Mouse (Mus musculus): Measurements from ENCODE around the gene Dtx4. TPM values are rescaled to one million over a fixed set of nuclear protein-coding genes. Genes with fewer than 3 reads are reported as not detected.
"Not testable (repeated sequence)": the region's sequence is repeated elsewhere in the genome, so short reads cannot be mapped to it uniquely, and the experiment has no call there.

Gene Dtx4
- polyA plus RNA-seq (2017; shearing (Covaris generic)) = 10 to 100 TPM in 1 of 2 experiments, 1 to 10 TPM in 1; 6.8 to 11.4 TPM

- ATAC-seq = peak; percentile 89
These were observed at the start of gene Dtx4 for GRCm38 (mm10) chr19:12501370-12502347. Gene Dtx4, minus strand, starts transcription at chr19:12501454.

- ATAC-seq = no peak
These were observed 49.0 kb upstream of the Dtx4 start for GRCm38 (mm10) chr19:12550005-12550942.

- ATAC-seq = no peak
These were observed 47.9 kb upstream of the Dtx4 start for GRCm38 (mm10) chr19:12549166-12549565.

GRCm38 (mm10) chr19:12545440-12545839 lies 44.2 kb upstream of the Dtx4 start, which contains the start of gene Fam111a:
Gene Fam111a, plus strand, starts transcription at chr19:12545740.
- ATAC-seq = not testable (repeated sequence)

- ATAC-seq = peak; percentile 94
These were observed 40.4 kb upstream of the Dtx4 start for GRCm38 (mm10) chr19:12541644-12542043.

DNA sequence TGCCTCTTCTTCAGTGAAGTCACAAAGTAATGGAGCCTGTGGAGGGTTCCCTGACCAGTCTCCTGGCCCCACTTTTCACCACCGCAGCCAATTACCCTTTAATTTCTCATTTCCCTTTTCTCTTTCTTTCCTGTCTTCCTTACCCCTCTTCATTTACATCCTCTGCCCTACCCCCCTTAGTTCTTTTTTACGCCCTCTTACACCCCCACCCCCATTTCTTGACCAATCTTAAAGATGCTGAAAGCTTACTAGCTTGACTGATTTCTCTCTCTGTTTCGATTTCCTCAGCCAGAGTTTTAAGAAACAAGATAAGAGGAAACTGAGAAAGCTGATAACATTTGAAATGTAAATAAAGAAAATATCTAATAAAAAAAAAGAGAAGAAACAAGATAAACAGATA lies 39.5 kb upstream of the Dtx4 start:
- ATAC-seq = no peak

DNA sequence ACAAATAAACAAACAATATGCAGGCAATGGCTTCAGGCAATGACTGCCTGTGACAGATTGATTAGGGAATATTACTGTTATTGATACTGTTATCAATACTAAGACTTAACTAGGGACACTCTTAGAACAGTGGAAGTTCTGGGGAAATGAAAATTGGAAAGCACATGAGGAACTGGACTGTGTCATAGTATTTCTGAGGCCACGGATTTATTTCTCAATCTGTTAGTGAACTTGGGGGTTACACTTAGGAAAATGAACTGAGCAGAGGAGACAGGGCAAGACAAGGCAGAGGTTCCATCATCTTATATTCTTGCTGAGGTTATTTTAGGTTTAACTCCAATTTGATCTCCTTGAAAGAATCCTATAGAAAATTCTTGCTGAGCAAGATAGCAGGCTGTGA lies 38.7 kb upstream of the Dtx4 start:
- no peak for ATAC-seq

- ATAC-seq = no peak
These were observed 35.9 kb upstream of the Dtx4 start for GRCm38 (mm10) chr19:12537168-12537567.

DNA sequence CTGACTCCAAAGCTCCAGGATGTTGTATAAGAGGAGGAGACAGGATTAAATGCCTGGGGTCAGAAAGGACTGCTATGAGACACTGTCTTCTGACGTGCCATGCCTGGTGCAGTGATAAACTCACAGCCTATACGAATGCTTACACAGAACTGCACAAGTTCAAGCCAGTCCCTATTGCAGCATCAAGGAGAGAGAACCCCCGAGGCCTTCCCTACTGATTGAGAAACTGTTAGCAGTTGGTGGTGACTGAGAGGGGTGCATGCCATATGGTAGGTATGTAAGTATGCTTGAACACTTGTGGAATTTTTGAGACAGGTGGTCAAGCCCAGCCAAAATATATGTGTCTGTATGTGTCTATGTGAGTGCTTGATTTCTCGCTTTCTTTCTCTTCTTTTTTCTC lies 22.1 kb upstream of the Dtx4 start:
- ATAC-seq = no peak

DNA sequence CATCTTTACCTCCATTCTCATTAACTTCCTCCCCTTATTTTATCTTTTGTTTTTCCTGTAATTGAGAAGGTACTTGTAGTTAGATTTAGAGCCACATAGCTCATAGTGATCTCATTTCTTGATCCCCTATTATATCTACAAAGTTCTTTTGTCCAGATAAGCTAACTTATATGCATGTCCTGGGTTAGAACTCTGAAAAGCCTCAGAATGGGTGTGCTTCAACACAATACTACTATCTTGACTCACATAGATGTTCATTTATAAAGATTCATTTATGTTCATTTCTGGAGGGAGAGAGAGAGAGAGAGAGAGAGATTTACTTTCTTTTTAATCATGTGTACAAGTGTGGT lies 17.3 kb upstream of the Dtx4 start:
- no peak for ATAC-seq

DNA sequence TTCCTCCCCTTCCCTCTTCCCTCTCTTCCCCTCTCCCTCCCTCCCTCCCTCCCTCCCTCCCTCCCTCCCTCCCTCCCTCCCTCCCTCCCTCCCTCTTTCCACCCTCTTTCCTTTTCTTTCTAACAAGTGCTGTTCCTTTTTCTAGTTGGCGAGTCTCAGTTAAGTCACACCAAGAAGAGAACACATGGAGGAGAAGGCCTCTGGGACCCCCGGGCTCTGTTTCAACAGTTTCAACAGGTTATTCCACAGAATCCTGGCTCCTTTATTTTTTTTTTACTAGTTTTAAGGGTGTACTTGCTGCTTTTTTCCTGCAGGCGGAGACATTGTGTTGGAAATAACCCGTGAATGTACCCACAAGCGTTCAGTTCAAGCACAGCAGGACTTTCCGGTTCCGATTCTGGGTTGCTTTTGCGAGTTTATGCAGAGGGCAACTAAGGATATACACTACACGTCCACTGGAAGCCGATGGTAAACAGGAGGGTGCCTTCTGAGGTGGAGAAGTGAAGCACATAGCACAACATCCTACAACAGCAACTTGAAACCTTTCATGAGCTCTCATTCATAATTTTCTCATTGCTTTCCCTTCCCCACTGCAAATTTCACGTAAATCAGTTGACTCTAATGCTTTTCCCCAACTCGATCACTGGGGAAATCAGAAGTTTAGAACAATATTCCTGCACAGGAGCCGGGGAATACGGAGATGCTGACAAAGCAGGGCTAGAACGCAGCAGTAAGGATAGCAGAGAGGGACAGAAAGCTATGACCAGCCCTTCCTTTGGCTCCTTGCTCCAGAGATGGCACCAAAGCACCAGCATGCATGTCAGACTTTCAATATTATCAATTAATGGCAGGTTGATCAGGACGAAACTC lies 16.7 kb upstream of the Dtx4 start:
- peak; percentile 87 for ATAC-seq

- ATAC-seq = no peak
These were observed 13.4 kb upstream of the Dtx4 start for GRCm38 (mm10) chr19:12514621-12515020.

- ATAC-seq = no peak
These were observed 1.5 kb upstream of the Dtx4 start for GRCm38 (mm10) chr19:12502756-12503155.

- ATAC-seq = peak; percentile 6
These were observed 358 bp downstream of the Dtx4 start for GRCm38 (mm10) chr19:12500881-12501311.

DNA sequence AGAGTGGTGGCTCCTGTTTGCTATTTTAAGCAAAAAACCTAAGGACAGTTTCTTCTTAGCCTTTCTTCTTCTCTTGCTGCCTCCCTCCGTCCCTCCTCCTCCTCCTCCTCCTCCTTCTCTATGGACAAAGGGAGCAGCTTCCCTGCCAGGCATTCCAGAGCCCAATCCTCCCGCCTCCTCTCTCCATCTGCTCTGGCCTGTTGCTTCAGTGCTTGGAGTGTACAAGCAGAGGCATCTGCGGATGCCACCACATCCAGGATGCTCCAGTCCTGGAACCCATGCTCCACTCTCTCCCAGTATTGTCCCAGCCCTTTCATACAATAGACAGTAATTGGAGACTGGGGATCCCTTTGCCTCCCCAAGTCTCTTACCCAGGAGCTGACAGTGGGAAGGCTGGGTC lies 1.1 kb downstream of the Dtx4 start:
- ATAC-seq = no peak

DNA sequence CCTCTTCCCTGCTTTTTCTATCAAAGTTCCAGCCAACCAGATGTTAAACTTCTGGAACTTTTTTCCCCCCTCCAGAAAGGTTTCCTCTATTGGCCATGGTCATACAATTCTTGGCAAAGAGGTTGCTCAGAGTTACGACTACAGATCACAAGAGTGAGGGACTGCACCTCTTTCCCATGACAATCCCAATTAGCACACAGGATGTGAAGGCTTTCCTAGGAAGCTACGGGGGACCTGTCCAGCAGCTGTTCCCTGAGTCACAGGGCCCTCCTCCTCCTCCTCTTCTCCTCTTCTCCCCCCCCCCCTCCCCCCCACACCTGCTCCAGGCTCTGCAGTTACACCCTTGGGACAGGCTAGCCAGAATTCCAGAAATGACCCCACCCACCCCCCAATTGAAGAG lies 1.8 kb downstream of the Dtx4 start:
- no peak for ATAC-seq

GRCm38 (mm10) chr19:12498941-12499340 lies 2.3 kb downstream of the Dtx4 start:
- ATAC-seq = no peak

DNA sequence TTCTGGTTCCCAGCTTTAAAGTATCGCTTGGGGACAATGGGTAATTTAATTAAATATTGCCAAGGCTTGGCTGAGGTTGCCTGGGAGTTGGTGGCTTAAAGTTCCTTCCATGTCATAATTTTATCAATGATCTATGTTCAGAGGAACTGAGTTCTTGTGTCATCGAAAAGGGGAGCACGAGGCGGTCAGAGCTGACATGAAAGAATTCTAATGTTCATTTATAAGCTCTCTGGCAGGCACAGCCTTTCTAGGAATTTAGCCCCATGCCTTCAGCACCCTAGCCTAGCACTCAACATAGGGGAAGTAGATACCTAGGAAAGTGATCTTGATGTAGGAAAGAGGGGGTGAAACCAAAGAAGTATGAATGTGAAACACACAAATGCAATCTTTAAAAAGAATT lies 2.9 kb downstream of the Dtx4 start:
- no peak for ATAC-seq

- no peak for ATAC-seq
These were observed 3.3 kb downstream of the Dtx4 start for GRCm38 (mm10) chr19:12497909-12498308.

DNA sequence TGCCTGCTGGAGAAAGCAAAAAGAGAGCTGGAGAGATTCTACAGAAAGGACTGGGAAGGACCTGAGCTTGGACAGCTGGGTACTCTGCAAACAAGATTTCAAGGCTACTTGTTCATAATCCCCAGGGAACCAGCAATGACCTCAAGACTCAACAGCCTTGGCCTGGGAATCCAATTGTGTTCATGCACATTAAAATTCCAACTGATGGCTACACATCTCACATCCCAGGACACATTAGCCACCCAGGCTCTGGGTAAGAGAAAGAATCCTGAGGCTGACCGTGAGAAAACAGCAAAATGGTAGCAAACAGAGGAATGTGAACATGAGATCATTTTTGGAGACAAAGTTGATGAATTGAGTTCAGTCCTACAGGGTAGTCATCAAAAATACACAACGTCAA lies 5.0 kb downstream of the Dtx4 start:
- ATAC-seq = no peak

DNA sequence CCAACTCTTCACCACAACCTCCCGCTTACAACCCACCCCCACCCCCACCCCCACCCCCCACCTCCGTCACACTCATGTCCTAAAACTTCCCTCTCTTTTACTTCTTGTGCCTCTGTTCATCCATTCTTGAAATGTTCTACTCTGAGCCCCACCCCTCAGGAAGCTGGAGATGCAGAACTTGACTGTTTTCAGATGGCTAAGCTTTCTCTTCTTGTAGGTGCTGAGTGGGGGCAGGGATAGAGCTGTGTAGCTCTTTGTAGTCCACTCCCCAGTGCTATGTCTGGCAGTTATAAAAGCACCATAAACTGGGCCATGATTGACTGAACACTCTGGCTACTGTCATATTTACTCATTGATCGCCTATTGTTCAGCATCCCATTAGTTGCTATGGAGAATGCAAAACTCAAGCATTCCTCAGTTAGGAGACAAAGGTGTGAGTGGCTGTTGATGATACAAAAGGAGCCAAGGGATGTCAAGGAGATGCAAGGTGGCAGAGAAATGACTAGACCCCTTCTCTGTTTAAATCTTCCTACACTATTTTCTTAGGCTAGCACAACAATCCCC lies 6.2 kb downstream of the Dtx4 start:
- no peak for ATAC-seq

- no peak for ATAC-seq
These were observed 7.1 kb downstream of the Dtx4 start for GRCm38 (mm10) chr19:12494187-12494458.

All from CD4-positive, CD25-positive, alpha-beta regulatory T cell, adult 4 months (primary cell).